Mouse (Mus musculus): ENCODE results near the gene Hes3.

Hes3 gene

GRCm38 (mm10) chr4:152291562-152291961 lies at the start of gene Hes3:
Hes3 (minus strand) TSS chr4:152291662.
- DNase-seq (ENCODE audit: low spot score) = no peak

- DNase-seq (ENCODE audit: low spot score) = peak; percentile 56
Measured at GRCm38 (mm10) chr4:152340584-152341284, 49.3 kb upstream of the Hes3 start.

- DNase-seq (ENCODE audit: low spot score) = no peak
Measured at GRCm38 (mm10) chr4:152339293-152339790, 47.9 kb upstream of the Hes3 start.

- DNase-seq (ENCODE audit: low spot score) = peak; percentile 41
Measured at GRCm38 (mm10) chr4:152338419-152339292, 47.2 kb upstream of the Hes3 start, which contains the start of gene Chd5. Chd5 (plus strand) TSS chr4:152338651.

- DNase-seq (ENCODE audit: low spot score) = no peak
Measured at GRCm38 (mm10) chr4:152337772-152338171, 46.3 kb upstream of the Hes3 start.

- DNase-seq (ENCODE audit: low spot score) = no peak
Measured at GRCm38 (mm10) chr4:152333587-152333986, 42.1 kb upstream of the Hes3 start.

- peak; percentile 88 for DNase-seq (ENCODE audit: low spot score)
Measured at GRCm38 (mm10) chr4:152332952-152333351, 41.5 kb upstream of the Hes3 start.

GRCm38 (mm10) chr4:152328691-152329090 lies 37.2 kb upstream of the Hes3 start:
- peak; percentile 68 for DNase-seq (ENCODE audit: low spot score)

GRCm38 (mm10) chr4:152326543-152326942 lies 35.1 kb upstream of the Hes3 start:
- DNase-seq (ENCODE audit: low spot score) = no peak

- DNase-seq (ENCODE audit: low spot score) = peak; percentile 97
Measured at GRCm38 (mm10) chr4:152325574-152326411, 34.3 kb upstream of the Hes3 start, which contains the start of gene Rpl22. Rpl22 (plus strand) TSS chr4:152325742.

- no peak for DNase-seq (ENCODE audit: low spot score)
Measured at GRCm38 (mm10) chr4:152324641-152325562, 33.4 kb upstream of the Hes3 start.

GRCm38 (mm10) chr4:152321464-152321863 lies 30.0 kb upstream of the Hes3 start:
- no peak for DNase-seq (ENCODE audit: low spot score)

- peak; percentile 76 for DNase-seq (ENCODE audit: low spot score)
Measured at GRCm38 (mm10) chr4:152318517-152319234, 27.2 kb upstream of the Hes3 start, which contains the start of gene Rnf207. Rnf207 (minus strand) TSS chr4:152318993.

GRCm38 (mm10) chr4:152317631-152318033 lies 26.2 kb upstream of the Hes3 start:
- DNase-seq (ENCODE audit: low spot score) = no peak

- no peak for DNase-seq (ENCODE audit: low spot score)
Measured at GRCm38 (mm10) chr4:152315498-152316213, 24.2 kb upstream of the Hes3 start.

GRCm38 (mm10) chr4:152313934-152314333 lies 22.5 kb upstream of the Hes3 start:
- peak; percentile 58 for DNase-seq (ENCODE audit: low spot score)

GRCm38 (mm10) chr4:152313211-152313632 lies 21.8 kb upstream of the Hes3 start:
- peak; percentile 39 for DNase-seq (ENCODE audit: low spot score)

- DNase-seq (ENCODE audit: low spot score) = no peak
Measured at GRCm38 (mm10) chr4:152312186-152312585, 20.7 kb upstream of the Hes3 start.

- no peak for DNase-seq (ENCODE audit: low spot score)
Measured at GRCm38 (mm10) chr4:152307542-152307941, 16.1 kb upstream of the Hes3 start.

Data from retina, embryonic 14.5 days (tissue).